Mouse (Mus musculus): Measurements from ENCODE around the gene Ubb.
A peak's percentile ranks its signal among the peaks of the same experiment; 100 is the strongest.

Gene Ubb

DNA sequence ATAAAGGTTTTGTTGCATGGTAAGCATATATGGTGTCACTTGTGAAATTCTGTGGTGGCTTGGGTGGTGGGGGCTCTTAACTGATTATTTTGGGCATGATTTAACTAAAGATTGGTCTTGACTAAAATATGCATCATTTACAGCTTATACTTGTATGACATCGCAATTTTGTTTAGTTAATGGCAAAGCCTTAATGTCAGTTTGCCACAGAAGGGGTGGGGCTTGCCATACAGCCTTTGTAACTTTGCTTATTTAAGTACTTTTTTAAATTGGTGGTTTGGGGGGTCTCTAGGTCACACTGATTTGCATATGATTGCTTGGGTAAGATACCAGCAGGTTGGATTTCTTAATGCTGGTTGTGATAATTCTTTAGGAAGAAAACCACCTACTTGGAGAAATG lies 2.2 kb downstream of the Ubb start:
- DNase-seq: no peak

DNA sequence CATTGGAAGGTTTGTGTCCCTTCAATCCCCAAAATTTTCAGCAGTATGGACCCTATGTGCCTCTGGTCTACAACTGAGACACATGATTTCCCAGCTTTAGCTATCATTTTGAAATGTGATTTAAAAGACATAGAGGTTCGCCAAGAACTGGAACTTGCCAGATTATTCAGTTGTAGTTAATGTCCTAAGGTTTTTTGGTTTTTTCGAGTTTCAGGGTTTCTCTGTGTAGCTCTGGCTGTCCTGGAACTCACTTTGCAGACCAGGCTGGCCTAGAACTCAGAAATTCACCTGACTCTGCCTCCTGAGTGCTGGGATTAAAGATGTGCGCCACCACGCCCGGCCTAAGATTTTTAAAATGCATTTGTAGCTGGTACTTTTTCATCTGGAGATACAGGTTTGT lies 2.7 kb downstream of the Ubb start:
- DNase-seq: no peak

DNA sequence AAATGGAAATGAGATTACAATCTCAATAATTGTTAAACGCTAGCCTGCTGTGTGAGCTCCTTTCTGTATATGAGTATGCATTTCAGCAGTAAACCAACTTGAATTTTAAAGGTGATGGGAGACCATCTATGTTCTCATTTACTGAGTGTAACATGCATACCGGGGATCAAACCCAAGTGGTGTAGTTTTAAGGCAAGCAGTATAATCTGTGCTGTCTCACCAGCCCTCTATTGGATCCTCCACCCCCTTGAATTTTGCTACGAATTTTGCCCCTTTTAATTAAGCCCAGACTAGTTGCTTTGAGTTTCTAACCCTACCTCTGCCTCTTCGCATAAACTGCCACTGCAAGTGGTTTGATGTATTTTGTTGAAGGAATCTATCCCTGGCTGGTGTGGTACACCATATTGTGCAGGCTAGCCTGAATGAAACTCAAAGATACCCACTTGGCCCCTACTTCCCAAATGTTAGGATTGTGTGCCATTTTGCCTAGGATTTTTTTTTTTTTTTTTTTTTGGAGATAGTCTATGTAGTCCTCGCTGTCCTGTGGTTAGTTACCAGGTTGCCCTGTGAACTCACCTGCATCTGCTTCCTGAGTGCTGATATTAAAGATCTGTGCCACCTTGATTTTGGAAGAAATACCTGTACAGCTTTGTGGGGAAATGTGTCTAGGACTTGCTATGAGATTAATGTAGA lies 3.3 kb downstream of the Ubb start:
- no peak for DNase-seq

DNA sequence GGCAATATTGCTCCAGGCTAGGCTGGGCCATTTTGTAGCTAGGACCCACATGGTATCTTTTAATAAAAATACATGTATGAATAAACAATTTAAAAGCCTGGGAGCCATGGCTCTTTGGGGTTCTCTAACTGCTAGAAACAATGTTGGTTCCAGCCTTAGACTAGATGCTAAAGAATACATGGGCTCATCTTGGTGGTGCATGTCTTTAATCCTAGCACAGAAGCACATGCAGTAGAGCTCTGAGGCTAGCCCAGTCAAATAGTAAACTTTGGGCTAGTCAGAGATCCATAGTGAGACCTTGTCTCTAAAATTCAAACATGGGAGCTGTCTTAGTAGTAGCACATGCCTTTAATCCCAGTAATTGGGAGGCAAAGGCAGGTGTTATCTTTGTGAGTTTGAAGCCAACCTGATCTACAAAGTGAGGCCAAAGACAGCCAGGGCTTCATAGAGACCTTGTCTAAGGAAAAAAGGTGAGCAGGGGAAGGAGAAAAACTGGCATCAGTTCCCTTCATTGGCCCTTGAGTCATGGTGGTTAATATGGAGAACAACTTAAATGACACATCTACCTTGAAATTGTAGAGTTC lies 4.1 kb downstream of the Ubb start:
- DNase-seq: no peak

DNA sequence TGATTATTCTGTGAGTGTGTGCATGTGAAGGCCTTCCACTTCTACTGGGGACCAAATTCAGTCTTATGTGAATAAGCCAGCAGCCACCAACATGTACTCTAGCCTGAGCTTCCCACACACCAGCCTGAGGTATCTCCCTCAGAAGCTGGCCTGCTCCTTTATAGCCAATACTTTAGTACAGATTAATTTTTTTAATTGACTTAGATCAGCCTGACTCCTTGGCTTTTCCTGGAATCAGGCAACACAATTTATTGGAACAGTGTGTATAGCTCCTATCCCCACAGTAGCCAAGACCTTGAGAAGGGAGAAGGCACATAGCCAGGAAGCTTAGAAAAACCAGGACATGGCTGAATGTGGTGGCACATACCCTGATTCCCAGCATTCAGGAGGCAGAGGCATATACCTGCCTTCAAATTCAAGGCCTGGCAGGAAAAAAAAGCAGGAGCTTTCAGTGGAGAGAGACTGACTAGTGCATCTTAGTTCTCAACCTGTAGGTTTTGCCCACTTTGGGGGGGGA lies 5.0 kb downstream of the Ubb start:
- no peak for DNase-seq

DNA sequence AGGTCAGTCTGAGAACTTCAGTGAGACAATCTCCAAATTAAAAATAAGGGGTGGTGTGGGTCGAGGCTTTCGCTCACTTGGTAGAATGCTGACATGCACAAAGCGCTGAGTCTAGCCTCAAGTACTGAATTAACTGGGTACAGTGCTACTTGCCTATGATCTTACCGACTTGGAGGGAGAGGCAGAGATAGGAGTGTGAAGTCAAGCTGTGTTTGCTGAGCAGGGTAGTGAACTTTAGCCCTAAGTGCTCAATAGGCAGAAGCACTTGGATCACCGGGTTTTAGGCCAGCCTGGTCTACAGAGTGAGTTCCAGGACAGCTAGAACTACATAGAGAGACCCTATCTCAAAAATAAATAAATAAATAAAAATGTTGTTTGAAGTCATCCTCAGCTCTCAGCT lies 6.2 kb downstream of the Ubb start:
- DNase-seq: no peak

DNA sequence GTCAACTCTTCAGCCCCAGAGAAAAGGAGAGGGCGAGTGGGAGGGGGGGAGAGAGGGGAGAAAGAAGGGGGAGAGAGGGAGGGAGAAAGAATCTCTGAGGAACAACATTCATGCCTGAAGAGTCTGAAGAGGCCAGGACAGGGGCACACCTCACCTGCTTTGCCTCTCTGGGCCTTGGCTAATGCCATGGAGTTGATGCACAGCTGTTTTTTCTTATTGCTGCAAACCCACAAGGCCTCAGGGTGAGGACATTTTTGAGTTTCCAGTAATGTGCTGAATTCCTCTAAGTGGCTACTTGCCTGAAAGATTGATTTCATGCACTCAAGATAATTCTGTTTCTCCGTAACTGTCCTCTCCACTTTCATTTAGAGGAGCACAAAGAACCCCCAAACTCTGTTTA lies 7.2 kb downstream of the Ubb start:
- no peak for DNase-seq

DNA sequence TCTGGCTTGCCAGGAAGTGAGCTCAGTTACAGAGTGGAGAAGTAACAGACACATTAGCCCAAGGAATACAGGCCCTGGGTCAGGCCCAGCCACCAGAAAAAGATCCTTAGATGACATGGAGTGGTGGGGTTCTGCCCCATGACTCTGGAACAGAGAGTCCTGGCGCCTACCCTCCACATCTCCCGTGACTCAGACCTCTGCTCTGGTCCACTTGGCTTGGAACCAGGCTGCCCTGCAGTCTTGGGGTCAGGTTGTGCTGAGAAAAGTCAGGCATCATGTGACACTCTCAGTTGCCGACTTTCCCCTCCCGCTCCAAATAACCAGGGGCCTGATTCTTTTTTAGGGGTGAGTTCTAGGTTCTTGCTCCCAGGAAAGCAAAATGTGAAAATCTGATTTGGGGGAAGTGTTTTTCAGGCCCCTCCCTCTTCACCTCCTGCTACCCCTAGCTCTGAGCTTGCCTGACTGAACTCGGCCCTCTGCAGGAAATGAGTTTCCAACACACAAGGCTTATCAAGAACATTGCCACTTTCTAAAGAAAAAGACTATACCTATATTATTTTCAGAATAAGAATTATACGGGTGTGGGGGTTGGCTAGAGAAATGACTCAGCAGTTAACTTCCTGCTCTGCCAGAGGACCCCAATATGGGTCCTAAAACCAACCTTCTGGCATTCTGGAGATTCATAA lies 8.1 kb downstream of the Ubb start:
- DNase-seq: no peak

DNA sequence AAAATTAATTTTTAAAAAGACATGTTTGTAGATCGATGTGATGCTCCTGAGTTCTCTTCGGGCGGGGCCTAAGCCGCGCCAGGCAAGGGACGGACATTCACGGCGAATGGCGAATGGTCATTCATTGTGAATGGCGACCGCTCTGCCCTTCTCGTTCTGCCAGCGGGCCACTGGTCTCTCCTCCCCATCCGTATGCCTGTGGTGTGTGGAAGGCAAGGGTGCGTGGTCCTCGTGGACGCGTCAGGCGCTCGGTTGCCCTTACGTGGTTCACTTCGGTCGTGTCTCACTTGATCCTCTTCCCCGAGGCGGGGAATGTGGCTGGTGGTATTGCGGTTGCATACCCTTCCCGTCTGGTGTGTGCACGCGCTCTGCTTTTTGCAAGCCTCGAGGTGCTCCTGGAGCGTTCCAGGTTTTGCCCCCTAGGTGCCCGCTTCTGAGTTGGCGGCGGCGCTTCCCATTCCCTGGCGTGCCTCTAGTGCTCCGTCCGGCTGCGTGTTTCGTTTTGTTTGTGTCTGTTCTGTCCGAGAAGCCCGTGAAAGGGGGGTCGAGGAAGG lies 9.6 kb downstream of the Ubb start:
- DNase-seq: peak in 1 of 2 experiments; percentile 29

DNA sequence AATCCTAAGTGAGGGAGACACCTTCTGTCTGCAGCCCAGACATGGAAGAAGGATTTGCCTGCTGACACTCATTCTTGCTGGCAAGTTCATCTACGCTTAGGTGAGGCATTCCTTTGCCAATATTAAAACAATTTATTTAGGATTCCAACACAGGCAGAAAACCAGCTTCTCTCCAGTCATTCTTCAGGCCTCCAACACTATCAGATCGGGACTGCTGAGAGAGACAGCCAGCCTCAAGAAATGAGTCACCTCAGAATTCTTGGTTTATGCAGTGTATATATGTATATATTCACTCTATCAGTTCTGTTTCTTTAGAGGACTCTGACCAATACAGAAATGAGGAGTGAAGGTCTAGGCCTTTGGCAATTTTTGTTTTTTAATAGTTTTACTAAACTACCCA lies 12.6 kb downstream of the Ubb start:
- DNase-seq: no peak

DNA sequence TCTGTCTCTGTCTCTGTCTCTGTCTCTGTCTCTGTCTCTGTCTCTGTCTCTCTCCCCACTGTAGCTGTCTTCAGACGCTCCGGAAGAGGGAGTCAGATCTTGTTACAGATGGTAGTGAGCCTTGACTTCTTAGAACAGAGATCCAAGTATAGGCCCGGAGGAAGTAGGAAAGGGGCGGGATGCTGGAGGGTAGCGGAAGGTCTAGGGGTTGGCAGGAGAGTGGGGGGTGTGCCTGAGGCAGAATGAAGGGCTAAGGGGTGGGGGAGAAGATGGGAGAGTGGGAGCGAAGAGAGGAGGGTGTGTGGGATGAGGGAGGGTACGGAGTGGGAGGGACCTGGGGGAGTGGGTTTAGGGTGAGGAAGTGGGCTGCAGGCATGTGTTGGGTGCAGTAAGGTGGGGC lies 14.8 kb downstream of the Ubb start:
- DNase-seq: no peak

DNA sequence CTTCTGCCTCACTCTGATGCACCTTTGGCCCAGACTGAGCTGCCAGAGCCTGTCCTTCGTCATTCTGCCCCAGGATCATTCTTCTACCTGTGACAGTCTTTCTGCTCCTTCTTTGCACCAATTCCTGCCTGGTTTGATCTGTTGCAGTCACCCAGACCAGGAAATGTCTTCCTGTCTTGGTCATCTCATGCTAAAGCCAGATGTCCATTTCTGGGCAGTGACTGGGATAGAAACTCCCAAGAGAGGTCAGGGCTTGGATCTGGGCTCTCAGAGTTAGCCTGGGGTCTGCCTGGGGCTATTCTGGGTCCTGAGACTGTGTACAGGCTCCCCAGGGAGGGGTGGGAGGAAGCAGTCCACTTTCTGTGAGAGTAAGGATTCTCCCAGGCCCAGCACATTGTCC lies 15.2 kb downstream of the Ubb start:
- DNase-seq: no peak

DNA sequence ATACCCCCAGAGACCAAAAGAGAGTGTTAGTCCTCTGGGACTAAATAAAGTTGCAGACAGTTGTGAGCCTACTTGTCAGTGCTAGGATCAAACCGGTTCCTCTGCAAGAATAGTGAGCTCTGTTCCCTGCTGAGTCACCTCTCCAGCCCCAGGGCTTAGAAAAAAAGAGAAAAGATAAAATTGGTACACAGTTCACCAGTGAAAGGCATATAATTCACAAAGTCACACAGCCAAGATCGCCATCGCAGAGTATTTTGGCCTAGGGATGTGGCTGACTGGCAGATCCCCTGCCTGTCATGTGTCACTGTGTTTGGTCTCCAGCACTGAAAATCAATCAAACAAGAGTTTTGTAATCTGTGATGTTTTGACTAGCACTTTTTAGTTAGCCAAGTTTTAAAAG lies 17.3 kb downstream of the Ubb start:
- no peak for DNase-seq

DNA sequence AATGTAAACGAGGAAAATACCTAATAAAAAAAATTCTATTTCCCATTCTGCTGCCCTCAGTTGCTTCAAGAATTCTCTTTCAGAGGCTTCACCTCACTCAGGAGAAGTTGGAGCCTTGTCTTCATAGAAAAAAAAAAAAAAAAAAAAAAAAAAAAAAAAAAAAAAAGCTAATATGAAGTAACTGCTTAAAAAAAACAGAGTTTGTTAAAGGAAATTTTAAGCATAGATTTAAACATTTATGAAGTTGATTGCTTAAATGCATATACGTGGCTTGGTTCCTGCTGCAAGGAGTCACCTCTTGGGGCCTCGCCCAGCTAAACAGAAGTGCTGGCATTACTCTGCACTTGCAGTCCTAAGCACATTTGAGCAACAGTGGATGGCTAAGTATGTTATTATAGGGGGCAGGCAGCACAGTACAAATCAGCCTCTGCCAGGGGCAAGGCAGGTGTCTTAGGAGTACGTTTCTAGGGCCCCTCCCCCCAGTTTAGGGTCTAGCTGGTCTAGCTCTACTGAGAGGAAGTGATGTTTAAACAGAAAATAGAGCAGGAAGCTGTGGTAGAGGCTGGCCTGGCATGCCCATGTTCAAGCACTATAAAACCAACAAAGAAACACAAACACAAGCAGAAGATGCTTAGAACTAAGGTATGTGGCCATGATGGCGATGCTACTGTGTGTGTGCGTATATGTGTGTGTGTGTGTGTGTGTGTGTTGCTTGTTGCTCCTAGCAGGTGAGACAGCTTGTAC lies 23.2 kb downstream of the Ubb start, which contains the start of gene Trpv2:
TSS of gene Trpv2 (plus strand) at position 528 of the 744 bp plus-strand sequence.
- DNase-seq: no peak

DNA sequence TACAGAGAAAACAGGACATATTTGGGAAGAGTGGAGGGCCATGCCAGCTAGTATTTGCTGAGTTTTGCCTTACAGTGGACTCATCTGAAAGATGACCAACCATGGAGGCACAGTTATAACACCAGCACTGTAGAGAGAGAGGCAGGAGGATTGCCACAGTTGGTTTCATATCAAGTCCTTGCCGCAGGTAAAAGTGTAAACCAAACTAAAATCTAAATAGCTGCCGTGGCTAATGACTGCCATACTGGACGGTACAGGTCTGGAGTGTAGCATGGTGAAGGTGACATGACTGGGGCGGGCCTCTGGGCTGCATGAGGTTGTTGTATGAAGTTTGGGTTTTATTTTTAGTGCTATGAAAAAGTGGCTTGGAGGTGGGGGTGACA lies 23.7 kb downstream of the Ubb start:
- no peak for DNase-seq

DNA sequence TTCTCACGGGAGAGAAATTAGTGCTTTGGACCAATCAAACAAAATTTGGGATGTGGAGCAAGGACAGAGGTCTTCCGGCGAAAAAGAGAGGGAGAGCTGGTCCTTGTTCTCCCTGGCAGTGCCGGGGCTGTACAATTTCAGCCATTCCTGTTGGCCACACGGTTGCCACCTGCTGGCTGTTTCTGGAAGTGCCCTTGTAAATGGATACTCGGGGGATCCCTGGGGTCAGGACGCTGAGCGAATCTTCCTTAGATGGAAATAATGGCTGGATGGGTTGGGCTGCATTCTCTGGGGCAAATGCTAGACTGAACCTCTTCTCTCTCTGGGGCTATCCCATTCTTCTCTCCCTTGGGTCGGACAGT lies 24.3 kb downstream of the Ubb start:
- DNase-seq: peak; percentile 79 to 90

DNA sequence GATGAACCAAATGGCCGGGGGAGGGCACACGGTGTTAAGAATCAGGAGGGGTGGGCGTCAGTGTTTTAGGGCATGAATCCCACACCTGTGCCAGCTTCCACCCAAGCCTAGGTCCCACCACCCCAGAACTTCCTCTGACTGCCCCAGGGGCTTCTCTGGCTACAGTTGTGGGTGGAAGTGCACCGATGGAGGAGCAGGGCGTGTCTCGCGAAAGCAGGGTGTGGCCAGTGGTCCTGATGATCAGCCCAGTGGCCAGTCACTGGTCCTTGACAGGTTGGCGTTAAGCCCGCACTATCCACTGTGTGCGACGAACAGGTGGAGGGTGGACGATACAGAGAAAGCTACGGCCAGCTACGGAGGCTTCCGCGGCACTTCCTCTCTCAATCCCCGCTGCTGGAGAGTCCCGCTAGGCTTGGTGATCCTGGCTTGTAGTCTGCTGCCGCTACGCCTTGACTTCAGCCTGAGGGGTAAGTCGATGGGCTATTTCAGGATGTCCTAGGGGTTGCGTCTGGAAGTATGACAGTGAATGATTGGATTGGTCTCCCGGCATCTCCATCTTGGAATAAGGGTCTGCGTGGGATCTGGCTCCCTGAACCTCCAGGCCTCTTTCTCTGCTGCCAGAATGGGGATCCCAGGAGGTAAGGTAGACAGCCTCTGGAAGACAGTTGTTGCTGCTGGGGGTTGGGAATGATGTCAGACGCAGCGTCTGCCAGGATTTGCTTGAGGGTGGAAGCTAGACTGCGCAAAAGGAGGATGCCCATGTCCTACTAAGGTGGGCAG lies 24.9 kb downstream of the Ubb start:
- DNase-seq: peak; percentile 55 to 63

DNA sequence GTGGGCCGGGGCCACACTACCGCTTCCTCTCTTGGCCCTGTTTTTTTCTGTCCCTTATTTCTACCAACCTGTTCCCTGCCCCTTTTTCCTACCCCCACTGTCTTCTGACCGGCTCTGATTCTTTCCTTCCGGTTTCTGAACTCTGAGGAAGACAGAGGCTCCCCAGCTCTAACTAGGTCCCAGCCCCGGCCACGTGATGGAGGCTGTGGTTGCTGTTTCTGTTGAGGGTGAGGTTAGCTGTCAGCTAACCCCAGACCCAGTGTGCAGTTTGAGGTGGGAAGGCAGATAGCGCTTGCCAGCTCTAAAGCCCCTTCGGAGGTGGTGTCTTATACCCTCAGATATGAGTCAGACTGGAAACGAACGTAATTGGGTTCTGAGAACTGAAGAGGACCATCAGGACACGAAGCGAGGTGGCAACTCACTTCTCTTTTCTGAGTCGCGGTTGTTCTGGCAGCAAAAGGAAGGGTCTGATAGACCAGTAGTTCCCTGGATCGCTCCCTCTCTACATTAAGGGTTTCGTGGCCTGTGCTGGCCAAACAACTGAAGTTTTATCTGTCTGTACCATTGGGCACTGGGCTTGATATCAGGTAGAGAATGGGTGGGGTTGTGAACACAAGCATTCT lies 25.7 kb downstream of the Ubb start:
- peak; percentile 54 to 56 for DNase-seq

DNA sequence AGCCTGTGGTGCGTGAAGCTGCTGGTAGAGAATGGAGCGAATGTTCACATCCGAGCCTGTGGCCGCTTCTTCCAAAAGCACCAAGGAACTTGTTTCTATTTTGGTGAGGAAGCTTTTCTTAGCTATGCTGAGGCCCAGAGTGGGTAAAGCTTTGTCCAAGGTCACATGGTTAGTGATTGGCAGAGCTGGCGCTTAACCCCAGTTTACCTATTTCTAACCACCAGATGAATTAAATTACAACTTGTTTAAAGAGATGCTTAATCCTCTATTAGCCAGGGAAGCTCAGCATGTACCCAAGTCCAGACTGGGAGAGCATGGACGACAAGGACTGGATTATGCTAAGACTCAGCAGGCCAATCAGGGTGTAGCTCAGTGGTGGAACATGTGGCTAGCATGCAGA lies 32.1 kb downstream of the Ubb start:
- DNase-seq: no peak

DNA sequence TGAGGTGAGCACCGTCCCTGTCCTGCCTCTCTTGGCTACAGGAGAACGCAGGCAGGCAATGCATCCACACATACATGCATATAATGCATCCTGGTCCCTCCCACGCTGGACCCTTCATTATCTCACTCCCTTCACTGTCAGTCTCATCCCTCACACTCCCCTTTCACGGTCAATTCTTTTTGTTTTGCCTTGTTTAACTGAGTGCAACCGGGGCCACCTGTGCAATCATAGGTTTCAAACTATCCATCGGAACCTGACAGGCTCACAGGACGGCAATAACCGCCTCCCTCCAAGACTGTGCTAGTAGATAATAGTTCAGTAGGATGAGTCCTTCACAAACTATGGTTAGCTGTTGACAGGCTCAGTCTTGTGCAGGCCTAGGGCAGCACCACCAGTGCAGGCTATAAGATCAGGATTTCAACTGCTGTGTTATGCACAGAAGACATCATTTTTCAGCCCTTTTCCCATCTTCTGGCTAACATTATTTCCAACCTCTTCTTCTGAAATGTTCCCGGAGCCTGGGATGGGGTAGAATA lies 33.8 kb downstream of the Ubb start:
- no peak for DNase-seq

DNA sequence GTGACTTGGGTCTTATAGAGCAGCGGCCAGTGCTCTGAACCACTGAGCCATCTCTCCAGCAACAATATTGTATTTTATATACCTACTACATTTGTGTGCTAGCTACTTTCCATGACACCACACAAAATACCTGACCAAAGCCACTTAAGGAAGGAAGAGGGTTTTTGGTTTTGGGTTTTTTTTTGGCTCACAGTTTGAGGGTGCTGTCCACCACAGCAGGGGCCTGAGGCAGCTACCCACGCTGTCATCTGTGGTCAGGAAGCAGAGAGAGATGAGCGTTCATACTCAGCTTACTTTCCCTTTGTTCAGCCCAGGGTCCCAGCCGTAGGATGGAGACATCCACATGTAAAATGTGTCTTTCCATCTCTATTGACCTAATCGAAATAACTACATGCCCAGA lies 36.1 kb downstream of the Ubb start:
- DNase-seq: no peak

DNA sequence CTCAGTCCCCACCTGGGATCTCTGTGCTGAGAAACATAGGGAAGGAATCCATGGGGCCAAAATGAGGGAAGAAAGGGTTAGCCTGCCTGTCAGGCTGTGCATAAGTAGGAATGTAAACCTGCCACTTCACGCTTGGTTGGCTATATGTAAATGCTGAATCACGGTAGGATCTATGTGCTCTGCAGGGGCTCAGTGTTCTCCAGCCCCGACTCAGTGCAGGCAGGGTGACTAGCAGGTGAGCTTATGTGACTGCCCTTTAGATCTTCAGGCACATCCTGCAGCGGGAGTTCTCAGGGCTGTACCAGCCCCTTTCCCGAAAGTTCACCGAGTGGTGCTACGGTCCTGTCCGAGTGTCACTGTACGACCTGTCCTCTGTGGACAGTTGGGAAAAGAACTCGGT lies 38.4 kb downstream of the Ubb start:
- peak in 1 of 2 experiments; percentile 14 for DNase-seq
